Mouse (Mus musculus) urinary bladder, postnatal 4 days (tissue): ENCODE data around the gene Cacna1c.

Experiments
- DNase-seq, 2 experiments: peaks; one replicate each; pipeline ENCODE4 v3.0.0; 2021 to 2022; ENCODE audit warnings: low spot score in 2 of 2

Cacna1c gene

GRCm38 (mm10) chr6:119213375-119213774 is 17.2 kb upstream of the Cacna1c start:
- DNase-seq: no peak

GRCm38 (mm10) chr6:119206006-119206405 is 9.8 kb upstream of the Cacna1c start:
- DNase-seq: peak in 1 of 2 experiments; percentile 50

- DNase-seq: peak in 1 of 2 experiments; percentile 52
These were observed 8.7 kb upstream of the Cacna1c start for GRCm38 (mm10) chr6:119204915-119205314.

- no peak for DNase-seq
These were observed 8.1 kb upstream of the Cacna1c start for GRCm38 (mm10) chr6:119204286-119204685.

GRCm38 (mm10) chr6:119201575-119201974 is 5.4 kb upstream of the Cacna1c start:
- DNase-seq: peak in 1 of 2 experiments; percentile 34

- no peak for DNase-seq
These were observed 4.1 kb upstream of the Cacna1c start for GRCm38 (mm10) chr6:119200362-119200761.

- no peak for DNase-seq
These were observed 3.2 kb upstream of the Cacna1c start for GRCm38 (mm10) chr6:119199274-119199879.

GRCm38 (mm10) chr6:119198534-119199273 is 2.5 kb upstream of the Cacna1c start:
- peak in 1 of 2 experiments; percentile 54 for DNase-seq

- no peak for DNase-seq
These were observed 1.6 kb downstream of the Cacna1c start for GRCm38 (mm10) chr6:119194601-119195000.

GRCm38 (mm10) chr6:119194161-119194560 is 2.1 kb downstream of the Cacna1c start:
- DNase-seq: no peak

GRCm38 (mm10) chr6:119193571-119194154 is 2.6 kb downstream of the Cacna1c start:
- DNase-seq: no peak

GRCm38 (mm10) chr6:119191478-119191877 is 4.7 kb downstream of the Cacna1c start:
- DNase-seq: no peak

GRCm38 (mm10) chr6:119187631-119188030 is 8.6 kb downstream of the Cacna1c start:
- DNase-seq: no peak

GRCm38 (mm10) chr6:119186658-119187057 is 9.6 kb downstream of the Cacna1c start:
- no peak for DNase-seq

GRCm38 (mm10) chr6:119183781-119184180 is 12.4 kb downstream of the Cacna1c start:
- peak in 1 of 2 experiments; percentile 44 for DNase-seq

GRCm38 (mm10) chr6:119182211-119182610 is 14.0 kb downstream of the Cacna1c start:
- DNase-seq: peak in 1 of 2 experiments; percentile 46

- DNase-seq: no peak
These were observed 16.0 kb downstream of the Cacna1c start for GRCm38 (mm10) chr6:119180188-119180587.

GRCm38 (mm10) chr6:119177101-119177500 is 19.1 kb downstream of the Cacna1c start:
- DNase-seq: no peak

- DNase-seq: no peak
These were observed 20.1 kb downstream of the Cacna1c start for GRCm38 (mm10) chr6:119176103-119176502.

- peak; percentile 83 to 89 for DNase-seq
These were observed 21.0 kb downstream of the Cacna1c start, which contains the start of gene Dcp1b for GRCm38 (mm10) chr6:119175078-119175853. Gene Dcp1b (plus strand): TSS chr6:119175253.

- DNase-seq: no peak
These were observed 21.7 kb downstream of the Cacna1c start for GRCm38 (mm10) chr6:119174307-119175074.
